Mouse (Mus musculus) erythroblast, embryonic 14.5 days (primary cell): ENCODE results near the gene Gm49416. TPM values are rescaled to one million over a fixed set of nuclear protein-coding genes. Genes with fewer than 3 reads are reported as not detected.
A peak's percentile ranks its signal among the peaks of the same experiment; 100 is the strongest.

Experiments used
- H3K27me3 ChIP-seq: 2 replicates; pipeline ENCODE4 v1.6.1; 2012; ENCODE audit warnings: inconsistent platforms; ENCODE audit not compliant: control insufficient read depth
- H3K36me3 ChIP-seq: 2 replicates; pipeline ENCODE4 v1.6.1; 2012; ENCODE audit warnings: mild to moderate bottlenecking, inconsistent platforms; ENCODE audit not compliant: control insufficient read depth
- H3K4me1 ChIP-seq: 2 replicates; pipeline ENCODE4 v1.6.1; 2012; ENCODE audit warnings: inconsistent platforms; ENCODE audit not compliant: control insufficient read depth
- H3K4me3 ChIP-seq: replicated peaks from 2 replicates; pipeline ENCODE3; 2012; ENCODE audit warnings: moderate library complexity, mild to moderate bottlenecking, inconsistent platforms
- H3K9me3 ChIP-seq: 2 replicates; pipeline ENCODE4 v1.6.1; 2012; ENCODE audit warnings: low read length, inconsistent platforms, mixed read lengths; ENCODE audit not compliant: control insufficient read depth
- GATA1 ChIP-seq: IDR thresholded peaks from 2 replicates; pipeline ENCODE4 v1.6.1; 2012; ENCODE audit warnings: low read length, inconsistent platforms, mixed read lengths
- TAL1 ChIP-seq: IDR thresholded peaks from 3 replicates; pipeline ENCODE4 v1.6.1; 2012; ENCODE audit warnings: low read length, inconsistent platforms, mixed read lengths
- polyA plus RNA-seq: library from polyadenylated mRNA; stranded (reverse); fragments of >175 nt; gene quantifications from 2 replicates; pipeline ENCODE4 v1.2.3, GENCODE M21; 2012

Gm49416 gene
- not detected in 2 replicates for polyA plus RNA-seq

DNA sequence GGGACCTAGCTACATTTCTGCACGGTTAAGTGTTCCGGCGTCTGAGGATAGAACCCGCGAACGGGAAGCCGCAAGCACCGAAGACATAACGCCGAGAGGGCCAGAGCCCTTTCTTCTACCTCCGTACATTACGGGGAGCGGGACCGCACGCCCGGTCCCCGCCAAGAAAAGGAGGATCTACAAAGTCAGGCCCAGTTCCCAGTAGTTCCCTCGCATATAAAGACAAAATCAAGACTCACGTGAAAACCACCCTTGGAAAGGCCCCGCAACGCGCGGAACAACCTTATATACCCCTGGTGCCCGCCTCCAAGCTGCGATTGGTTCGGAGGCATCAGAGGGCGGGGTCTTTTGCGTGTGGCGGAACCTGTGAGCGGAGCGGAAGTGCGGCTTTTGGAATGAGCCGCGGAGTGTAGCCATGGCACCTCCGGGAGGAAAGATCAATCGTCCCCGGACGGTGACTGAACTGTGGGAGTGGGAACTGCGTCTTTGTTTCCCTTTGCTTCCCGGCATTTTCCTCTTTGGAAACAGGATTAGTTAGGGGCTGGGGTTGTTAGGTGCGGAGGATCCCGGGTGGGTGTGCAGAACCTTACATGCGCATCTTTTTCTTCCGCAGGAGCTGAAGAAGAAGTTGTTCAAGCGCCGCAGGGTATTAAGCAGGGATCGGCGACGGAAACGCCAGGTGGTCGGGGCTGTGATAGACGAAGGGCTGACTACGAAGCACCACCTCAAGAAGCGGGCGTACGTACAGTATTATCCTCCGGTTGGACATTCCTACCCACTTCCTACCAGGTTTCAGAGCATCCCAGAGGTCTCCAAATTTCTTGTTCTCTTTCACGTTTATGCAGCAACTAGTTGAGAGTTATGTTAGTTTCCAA, at the start of gene Gm49416, which contains the start of gene 1810009A15Rik:
Gene Gm49416, plus strand, starts transcription at position 416 of the 875 bp plus-strand sequence.
Gene 1810009A15Rik, plus strand, starts transcription at position 343 of the 875 bp plus-strand sequence.
- peaks cover 63% of the 10 kb centered on the region for H3K4me1 ChIP-seq
- H3K4me3 ChIP-seq = peak within 1 kb of the TSS; percentile 72
- no peaks in the 10 kb centered on the region for H3K9me3 ChIP-seq
- peaks cover 20% of the 10 kb centered on the region for H3K36me3 ChIP-seq
- TF ChIP-seq TAL1 = no peak
- TF ChIP-seq GATA1 = no peak
- no peaks in the 10 kb centered on the region for H3K27me3 ChIP-seq

DNA sequence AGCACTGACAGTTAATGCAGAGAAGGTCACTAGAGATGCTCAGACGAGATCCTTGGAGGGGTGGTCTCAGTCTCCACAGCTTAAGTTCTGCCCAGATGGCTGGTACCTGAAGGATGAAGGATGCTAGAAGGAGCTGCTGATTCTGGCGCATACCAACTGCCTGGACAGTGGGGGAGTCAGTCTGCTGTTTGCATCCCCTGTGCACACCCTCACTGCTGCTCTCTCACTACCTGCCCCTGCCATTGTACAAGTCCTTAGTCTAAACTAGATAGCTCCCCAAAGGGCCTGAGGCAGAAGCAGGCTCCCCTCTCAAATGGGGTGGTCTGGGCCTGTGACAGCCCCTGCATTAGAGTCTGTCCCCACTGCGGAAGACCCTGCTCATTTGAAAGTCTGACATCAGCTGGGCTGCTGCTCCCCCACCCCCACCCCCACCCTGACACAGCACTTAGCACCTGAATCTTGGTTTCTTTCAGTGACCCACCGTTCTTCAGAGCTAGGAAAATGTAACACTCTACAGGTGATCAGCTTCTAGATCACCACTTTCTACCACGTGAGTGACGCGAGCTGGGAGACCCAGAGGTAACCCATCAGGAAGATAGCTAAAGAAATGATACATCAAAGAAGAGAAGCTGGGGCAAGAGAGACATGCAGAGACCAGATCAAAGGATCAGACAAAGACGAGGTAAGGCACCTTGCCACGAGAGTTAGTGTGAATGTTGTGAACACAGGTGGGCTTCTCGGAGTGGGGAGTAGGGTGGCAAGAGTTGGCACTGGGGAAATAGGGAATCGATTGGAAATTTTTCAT, 49.4 kb upstream of the Gm49416 start, which contains the start of gene Gng3:
Gene Gng3, minus strand, starts transcription at position 92 of the 805 bp plus-strand sequence.
- H3K36me3 ChIP-seq = peaks cover 44% of the 10 kb centered on the region
- H3K27me3 ChIP-seq = no peaks in the 10 kb centered on the region
- H3K4me1 ChIP-seq = peaks cover 51% of the 10 kb centered on the region
- peak within 1 kb of the TSS; percentile 86 for H3K4me3 ChIP-seq
- no peak for TF ChIP-seq TAL1
- TF ChIP-seq GATA1 = no peak
- no peaks in the 10 kb centered on the region for H3K9me3 ChIP-seq

DNA sequence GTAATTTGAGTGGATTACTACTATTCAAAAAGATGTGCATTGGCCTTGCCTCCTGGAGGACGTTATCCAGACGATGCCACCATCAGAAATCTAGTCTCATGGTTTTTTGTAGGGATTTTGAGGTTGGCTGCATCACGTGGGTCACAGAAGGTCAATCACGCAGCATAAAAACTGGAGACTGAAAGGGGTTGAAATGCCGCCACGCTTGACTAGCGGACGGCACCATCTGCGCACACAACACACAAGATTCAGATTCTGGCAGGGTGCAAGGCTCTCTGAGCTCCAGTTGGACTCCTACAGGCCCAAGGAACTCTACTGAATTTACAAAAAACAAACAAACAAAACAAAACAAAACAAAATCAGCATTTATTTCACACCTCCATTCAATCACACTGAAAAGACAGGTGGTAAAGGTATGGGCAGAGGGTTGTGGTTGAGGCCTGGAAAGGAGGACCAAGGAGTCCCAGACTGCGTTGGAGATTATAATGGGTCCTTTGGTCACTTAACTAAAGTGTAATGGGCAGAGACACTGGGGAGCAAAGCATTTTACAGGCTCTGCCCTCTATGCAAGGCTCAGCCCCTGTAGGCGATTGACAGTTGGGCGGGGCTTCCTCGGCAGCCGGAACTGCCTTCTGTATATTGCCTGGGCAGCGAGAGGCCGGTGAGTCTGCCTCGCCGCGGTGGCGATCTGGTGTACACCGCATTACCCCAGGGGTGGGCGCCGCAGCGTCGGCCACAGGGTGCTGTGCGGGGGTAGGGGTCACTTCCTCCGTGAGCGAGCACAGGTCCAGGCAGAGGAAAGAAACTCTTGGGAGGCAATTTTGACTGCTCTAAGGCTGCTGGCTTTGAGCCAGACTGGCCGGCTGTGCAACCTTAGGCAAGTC, 48.6 kb upstream of the Gm49416 start:
- H3K9me3 ChIP-seq = no peaks in the 10 kb centered on the region
- no peak for TF ChIP-seq GATA1
- no peaks in the 10 kb centered on the region for H3K27me3 ChIP-seq
- H3K4me3 ChIP-seq = peak overlapping the region; percentile 71
- H3K4me1 ChIP-seq = peaks cover 51% of the 10 kb centered on the region
- H3K36me3 ChIP-seq = peaks cover 39% of the 10 kb centered on the region

- peaks cover 39% of the 10 kb centered on the region for H3K36me3 ChIP-seq
- H3K27me3 ChIP-seq = no peaks in the 10 kb centered on the region
- TF ChIP-seq TAL1 (no peak), GATA1 (no peak)
- H3K4me1 ChIP-seq = peaks cover 49% of the 10 kb centered on the region
- H3K4me3 ChIP-seq = peak overlapping the region; percentile 71
- no peaks in the 10 kb centered on the region for H3K9me3 ChIP-seq
Measured at GRCm38 (mm10) chr19:8841012-8841411, 47.7 kb upstream of the Gm49416 start.

DNA sequence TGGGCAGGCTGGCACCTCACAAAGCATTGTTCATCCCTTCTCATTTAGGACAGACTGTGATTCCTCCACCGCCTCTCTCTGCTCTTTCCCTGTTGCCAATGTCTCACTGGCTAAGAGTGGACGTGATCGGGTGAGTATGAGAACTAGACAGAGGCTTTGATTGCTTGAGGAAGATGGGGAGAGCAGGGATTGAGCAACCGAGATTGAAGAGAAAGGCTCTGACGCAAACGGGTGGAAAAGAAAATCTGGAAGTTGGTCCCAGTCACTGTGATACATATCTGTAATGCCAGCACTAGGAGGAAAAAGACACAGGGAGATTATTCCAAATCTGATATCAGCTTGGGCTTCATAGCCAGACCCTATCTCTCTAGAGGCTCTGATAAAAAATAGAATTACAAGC, 45.8 kb upstream of the Gm49416 start:
- Histone ChIP-seq H3K4me1 (peaks cover 35% of the 10 kb centered on the region), H3K4me3 (no peak overlapping the region), H3K36me3 (peaks cover 55% of the 10 kb centered on the region), H3K27me3 (no peaks in the 10 kb centered on the region), H3K9me3 (no peaks in the 10 kb centered on the region)
- TF ChIP-seq GATA1 (no peak), TAL1 (no peak)

GRCm38 (mm10) chr19:8844371-8845129, 44.2 kb upstream of the Gm49416 start:
- no peaks in the 10 kb centered on the region for H3K27me3 ChIP-seq
- no peak overlapping the region for H3K4me3 ChIP-seq
- H3K36me3 ChIP-seq = peaks cover 63% of the 10 kb centered on the region
- peaks cover 19% of the 10 kb centered on the region for H3K4me1 ChIP-seq
- TF ChIP-seq GATA1 (no peak), TAL1 (no peak)
- H3K9me3 ChIP-seq = no peaks in the 10 kb centered on the region

DNA sequence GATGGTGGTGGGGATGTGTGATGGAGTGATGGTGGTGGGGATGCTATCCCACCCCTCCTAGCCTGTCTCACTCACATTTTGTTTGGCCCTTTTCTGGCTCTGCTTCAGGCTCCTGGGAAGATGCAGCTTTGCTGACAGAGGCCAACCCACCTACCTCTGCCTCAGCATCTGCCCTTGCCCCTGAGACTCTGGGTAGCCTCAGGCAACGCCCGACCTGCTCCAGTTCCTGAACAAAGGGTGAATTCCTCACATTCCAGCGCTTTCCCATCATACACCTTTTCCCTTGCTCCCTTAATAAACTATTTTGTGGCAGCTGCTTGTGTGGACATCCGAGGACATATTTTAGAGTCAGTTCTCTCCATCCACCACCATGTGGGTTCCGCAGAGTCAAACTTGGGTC, 40.4 kb upstream of the Gm49416 start:
- no peaks in the 10 kb centered on the region for H3K9me3 ChIP-seq
- H3K4me1 ChIP-seq = peaks cover 8% of the 10 kb centered on the region
- peaks cover 9% of the 10 kb centered on the region for H3K27me3 ChIP-seq
- H3K36me3 ChIP-seq = peaks cover 45% of the 10 kb centered on the region
- no peak overlapping the region for H3K4me3 ChIP-seq
- TF ChIP-seq GATA1 = no peak
- no peak for TF ChIP-seq TAL1

DNA sequence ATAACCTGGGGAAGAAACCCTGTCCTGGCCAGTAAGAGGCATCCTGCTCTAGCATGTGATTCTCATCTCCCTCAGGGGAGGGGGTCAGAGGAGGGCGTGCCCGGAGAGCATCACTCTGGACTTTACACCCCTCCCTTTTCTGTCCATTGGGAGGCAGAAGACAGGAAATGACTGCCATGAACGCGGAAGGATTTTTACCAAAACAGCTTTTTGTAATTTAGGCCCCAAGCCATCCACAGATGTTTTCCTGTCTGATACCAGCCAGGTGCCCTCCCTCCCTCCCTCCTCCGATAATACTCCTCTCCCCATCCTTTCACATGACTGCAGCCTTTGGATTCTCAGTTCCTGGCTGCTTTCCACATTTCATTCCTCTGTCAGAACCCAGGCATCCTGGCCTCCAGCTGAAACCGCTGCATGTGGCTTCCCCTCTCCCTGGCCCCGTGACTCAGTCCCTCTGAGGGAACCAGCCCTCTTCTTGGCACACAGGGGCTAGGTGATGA, 38.3 kb upstream of the Gm49416 start, which contains the start of gene Lrrn4cl:
Gene Lrrn4cl, plus strand, starts transcription at position 367 of the 500 bp plus-strand sequence.
- Histone ChIP-seq H3K27me3 (peaks cover 11% of the 10 kb centered on the region), H3K36me3 (peaks cover 34% of the 10 kb centered on the region), H3K4me1 (peaks cover 8% of the 10 kb centered on the region), H3K9me3 (no peaks in the 10 kb centered on the region), H3K4me3 (no peak within 1 kb of the TSS)
- TF ChIP-seq GATA1 = no peak
- no peak for TF ChIP-seq TAL1
